Comparison of ENCODE assay signal across 15 mouse cellular contexts in genomic region chr10:117404384-117404783, GRCm38 (mm10).
"Had no signal": no experiment of that assay in that cellular context is flagged by ENCODE, and none has a peak within 500 bp of the region (broad histone marks: within the 10 kb centered on the region; RNA-seq: fewer than 3 reads in every experiment).

No protein-coding gene starts in this region.

- DNase-seq: cerebellum, adult 9-10 months; cerebellum, adult 9-11 months; cerebellum, postnatal 10 days; cerebellum, postnatal 14 days; cerebellum, postnatal 25 days; cerebellum, postnatal 36 days; embryo, embryonic 11 days; forebrain, postnatal 0 days; gastrocnemius, adult 2 months; gastrocnemius, postnatal 10 days; gastrocnemius, postnatal 14 days; gastrocnemius, postnatal 25 days; gastrocnemius, postnatal 36 days; heart, adult 18-20 months; heart, adult 2 months had no signal
